Mouse (Mus musculus): ENCODE data around the gene Tmem248. TPM values are rescaled to one million over a fixed set of nuclear protein-coding genes. Genes with fewer than 3 reads are reported as not detected.

The Tmem248 gene
- 10 to 100 TPM; 32.5 to 32.6 TPM for total RNA-seq (2021)
- long read RNA-seq, experiment 1, transcript Tmem248-202 (7 exons, 3,570 nt), result major isoform, 34 of 41 reads
- long read RNA-seq, experiment 1, partial matches to known transcripts, result 2 of 41 reads
- long read RNA-seq, experiment 1, other reads (novel, unspliced or antisense), result 5 of 41 reads
- long read RNA-seq, experiment 2, transcript Tmem248-202 (7 exons, 3,570 nt), result major isoform, 32 of 37 reads
- long read RNA-seq, experiment 2, partial matches to known transcripts, result 1 of 37 reads
- long read RNA-seq, experiment 2, other reads (novel, unspliced or antisense), result 4 of 37 reads

DNA sequence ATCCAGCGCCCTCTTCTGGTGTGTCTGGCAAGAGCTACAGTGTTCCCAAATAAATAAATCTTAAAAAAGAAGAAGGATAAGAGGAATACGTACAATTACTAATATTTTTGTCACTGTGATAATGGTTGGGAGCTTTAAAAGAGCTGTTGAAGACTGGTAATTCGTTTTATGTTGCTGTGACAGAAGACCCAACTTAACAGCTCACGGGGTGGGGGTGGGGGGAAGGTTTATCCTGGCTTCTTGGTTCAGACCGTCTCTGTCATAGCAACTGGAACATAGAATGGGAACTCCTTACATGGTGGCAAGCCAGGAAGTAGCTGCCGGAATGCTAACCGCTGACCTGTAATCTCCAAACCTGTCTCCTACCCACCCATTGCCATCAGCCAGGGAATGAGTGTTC is at the start of gene Tmem248:
Gene Tmem248, plus strand, starts transcription at position 301 of the 400 bp plus-strand sequence.
- DNase-seq (ENCODE audit: low spot score in 2 of 2), result no peak

GRCm38 (mm10) chr5:130169109-130169508 is 47.8 kb upstream of the Tmem248 start:
- DNase-seq (ENCODE audit: low spot score in 2 of 2), result no peak

GRCm38 (mm10) chr5:130170666-130171422 is 46.0 kb upstream of the Tmem248 start:
- DNase-seq (ENCODE audit: low spot score in 2 of 2), result no peak

GRCm38 (mm10) chr5:130171423-130171954 is 45.4 kb upstream of the Tmem248 start, which contains the start of gene Rabgef1:
Gene Rabgef1, plus strand, starts transcription at chr5:130171798.
- peak; percentile 92 to 94 for DNase-seq (ENCODE audit: low spot score in 2 of 2)

GRCm38 (mm10) chr5:130171956-130172601 is 44.8 kb upstream of the Tmem248 start:
- DNase-seq (ENCODE audit: low spot score in 2 of 2), result peak in 1 of 2 experiments; percentile 30

DNA sequence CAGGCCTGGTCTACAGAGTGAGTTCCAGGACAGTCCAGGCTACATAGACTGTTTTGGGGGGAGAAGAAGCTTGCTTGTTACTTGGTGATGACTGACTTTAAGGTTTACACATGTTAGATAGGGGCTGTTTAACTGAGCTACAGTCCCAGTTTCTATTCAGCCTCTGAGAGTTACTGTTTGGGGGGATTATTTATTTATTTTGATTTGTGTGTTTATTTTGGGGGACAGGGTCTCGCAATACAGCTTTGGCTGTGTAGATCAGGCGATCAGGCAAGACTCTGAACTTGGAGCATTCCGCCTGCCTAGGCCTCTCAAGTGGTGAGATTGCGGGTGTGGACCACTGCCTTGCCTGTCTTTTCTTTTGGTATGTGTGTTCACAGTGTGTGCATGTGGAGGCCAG is 43.9 kb upstream of the Tmem248 start:
- no peak for DNase-seq (ENCODE audit: low spot score in 2 of 2)

GRCm38 (mm10) chr5:130177871-130178270 is 39.0 kb upstream of the Tmem248 start:
- DNase-seq (ENCODE audit: low spot score in 2 of 2), result no peak

GRCm38 (mm10) chr5:130180362-130180761 is 36.5 kb upstream of the Tmem248 start:
- DNase-seq (ENCODE audit: low spot score in 2 of 2), result no peak

DNA sequence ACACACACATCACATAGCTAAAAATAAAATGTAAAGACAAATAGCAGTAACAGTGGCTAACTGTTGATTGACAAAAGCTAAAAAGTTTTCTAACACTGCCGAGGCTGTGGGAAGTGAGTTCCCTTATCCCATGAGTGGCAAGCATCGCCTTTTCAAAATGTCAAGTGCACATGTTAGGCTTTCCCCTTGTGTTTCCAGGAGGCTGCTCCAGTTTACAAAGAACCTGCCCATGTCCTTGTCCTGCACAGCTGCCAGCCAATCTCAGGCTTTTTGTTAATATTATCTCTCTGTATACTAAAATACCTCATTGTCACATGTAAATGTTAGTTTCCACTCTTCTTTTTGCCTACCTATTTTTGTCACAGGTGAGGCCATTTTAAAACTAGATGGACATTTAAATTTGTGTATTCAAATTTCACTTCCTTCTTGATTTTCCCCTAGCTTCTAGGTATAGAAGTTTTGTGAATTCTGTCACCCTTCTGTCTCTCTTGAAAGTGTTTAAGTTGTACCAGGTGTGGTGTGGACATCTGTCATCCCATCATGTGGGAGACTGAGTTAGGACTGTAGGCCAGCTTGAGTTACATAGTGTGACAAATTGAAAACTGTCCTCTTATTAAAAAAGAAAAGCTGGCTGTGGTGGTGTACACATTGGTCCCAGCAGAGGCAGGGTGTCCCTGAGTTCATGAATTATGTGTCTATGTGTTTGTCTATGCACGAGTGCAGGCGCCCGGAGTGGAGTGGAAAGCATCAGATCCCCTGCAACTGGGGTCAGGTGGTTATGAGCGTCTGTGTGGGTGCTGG is 34.9 kb upstream of the Tmem248 start:
- no peak for DNase-seq (ENCODE audit: low spot score in 2 of 2)

DNA sequence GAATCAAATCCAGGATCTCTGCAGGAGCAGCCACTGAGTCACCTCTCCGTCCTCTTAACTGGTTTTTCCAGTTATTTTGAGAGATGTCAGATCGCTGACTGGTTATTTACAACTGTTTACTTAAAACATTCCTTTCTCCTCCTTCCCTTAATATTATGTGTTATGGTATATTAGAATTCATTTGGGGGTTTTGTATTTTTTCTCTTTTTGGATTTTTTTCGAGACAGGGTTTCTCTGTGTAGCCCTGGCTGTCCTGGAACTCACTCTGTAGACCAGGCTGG is 34.4 kb upstream of the Tmem248 start:
- no peak for DNase-seq (ENCODE audit: low spot score in 2 of 2)

- no peak for DNase-seq (ENCODE audit: low spot score in 2 of 2)
Observed at GRCm38 (mm10) chr5:130184193-130184856, 32.6 kb upstream of the Tmem248 start.

GRCm38 (mm10) chr5:130185312-130185711 is 31.6 kb upstream of the Tmem248 start:
- no peak for DNase-seq (ENCODE audit: low spot score in 2 of 2)

DNA sequence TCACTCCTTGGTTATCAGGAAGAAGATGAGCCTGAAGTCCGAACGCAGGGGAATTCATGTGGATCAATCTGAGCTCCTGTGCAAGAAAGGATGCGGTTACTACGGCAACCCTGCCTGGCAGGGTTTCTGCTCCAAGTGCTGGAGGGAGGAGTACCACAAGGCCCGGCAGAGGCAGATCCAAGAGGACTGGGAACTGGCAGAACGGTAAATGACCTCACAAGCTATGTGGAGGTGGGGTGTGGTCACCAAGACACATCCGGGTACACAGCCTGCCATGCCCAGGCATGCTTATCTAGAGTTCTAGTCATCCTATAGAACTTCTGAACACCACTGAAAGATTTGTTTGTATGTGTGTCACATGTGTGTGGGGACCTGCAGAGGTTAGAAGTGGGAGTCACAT is 29.5 kb upstream of the Tmem248 start:
- DNase-seq (ENCODE audit: low spot score in 2 of 2), result peak; percentile 17 to 31

- no peak for DNase-seq (ENCODE audit: low spot score in 2 of 2)
Observed at GRCm38 (mm10) chr5:130190909-130191308, 26.0 kb upstream of the Tmem248 start.

- DNase-seq (ENCODE audit: low spot score in 2 of 2), result no peak
Observed at GRCm38 (mm10) chr5:130191865-130192264, 25.0 kb upstream of the Tmem248 start.

DNA sequence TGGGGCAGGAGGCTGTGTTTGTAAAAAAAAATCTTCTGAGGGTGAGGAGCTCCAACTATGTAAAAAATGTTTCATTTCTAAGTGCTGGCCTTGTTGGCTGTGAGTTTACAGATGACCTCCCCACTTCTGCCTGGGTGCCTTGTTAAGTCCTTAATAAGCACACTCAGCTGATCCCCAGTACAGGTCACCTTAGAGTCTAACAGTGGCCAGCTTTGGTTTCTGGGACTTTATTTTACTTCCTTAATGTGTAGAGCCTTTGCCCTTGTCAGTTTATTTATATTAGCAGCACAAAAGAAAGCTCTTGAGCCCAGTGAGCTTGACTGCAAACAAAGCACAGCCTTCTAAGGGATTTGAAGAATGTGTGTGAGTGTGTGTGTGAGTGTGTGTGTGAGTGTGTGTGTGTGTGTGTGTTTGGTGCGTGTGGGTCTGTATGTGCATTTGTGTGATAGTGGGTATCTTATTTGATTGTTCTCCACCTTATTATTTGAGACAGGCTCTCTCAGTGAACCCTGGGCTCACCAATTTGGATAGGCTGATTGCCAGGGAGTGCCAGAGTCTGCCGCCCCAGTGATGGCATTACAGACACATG is 24.4 kb upstream of the Tmem248 start:
- no peak for DNase-seq (ENCODE audit: low spot score in 2 of 2)

- DNase-seq (ENCODE audit: low spot score in 2 of 2), result no peak
Observed at GRCm38 (mm10) chr5:130193760-130194159, 23.1 kb upstream of the Tmem248 start.

GRCm38 (mm10) chr5:130196307-130196706 is 20.6 kb upstream of the Tmem248 start:
- no peak for DNase-seq (ENCODE audit: low spot score in 2 of 2)

DNA sequence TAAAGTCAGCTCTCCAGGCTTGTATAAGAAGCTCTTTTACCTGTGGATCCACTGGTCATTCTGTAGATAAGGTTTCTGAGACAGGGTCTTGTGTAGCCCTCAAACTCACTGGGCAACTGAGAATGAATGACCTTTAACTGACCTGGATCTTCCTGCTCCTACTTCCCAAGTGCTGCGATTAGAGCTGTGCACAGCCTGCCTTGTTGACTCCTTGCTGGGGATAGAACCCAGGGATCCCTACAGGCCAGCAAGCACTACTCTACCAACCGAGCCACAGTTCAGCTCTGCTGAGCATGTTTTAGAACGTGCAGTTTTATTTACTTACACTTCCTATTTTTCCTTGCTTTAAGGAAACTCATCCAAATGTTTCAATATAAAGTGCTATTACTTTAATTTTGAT is 19.4 kb upstream of the Tmem248 start:
- DNase-seq (ENCODE audit: low spot score in 2 of 2), result no peak

- DNase-seq (ENCODE audit: low spot score in 2 of 2), result no peak
Observed at GRCm38 (mm10) chr5:130197981-130198380, 18.9 kb upstream of the Tmem248 start.
